Mouse (Mus musculus): Measurements from ENCODE around the gene Mapkbp1.
A peak's percentile ranks its signal among the peaks of the same experiment; 100 is the strongest.

Mapkbp1 gene

DNA sequence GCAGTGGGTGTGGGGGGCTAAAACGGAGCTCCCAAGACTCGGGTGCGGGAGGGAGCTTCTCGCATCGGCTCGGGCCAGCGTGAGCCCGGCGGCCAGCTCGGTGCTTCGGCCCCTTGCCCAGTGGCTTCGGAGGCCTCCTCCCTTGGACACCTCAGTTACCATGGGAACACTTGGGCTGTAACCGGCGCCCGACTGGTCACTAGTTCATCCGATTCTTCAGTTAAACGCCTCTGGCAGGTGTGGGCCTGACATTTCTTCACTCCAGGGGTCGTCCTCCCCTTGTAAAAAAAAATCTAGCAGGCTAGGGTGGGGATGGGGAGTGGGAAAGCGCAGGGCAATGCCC, at the start of gene Mapkbp1:
Gene Mapkbp1, plus strand, starts transcription at position 163 of the 343 bp plus-strand sequence.
- no peak for DNase-seq (ENCODE audit: low read depth, low spot score)

DNA sequence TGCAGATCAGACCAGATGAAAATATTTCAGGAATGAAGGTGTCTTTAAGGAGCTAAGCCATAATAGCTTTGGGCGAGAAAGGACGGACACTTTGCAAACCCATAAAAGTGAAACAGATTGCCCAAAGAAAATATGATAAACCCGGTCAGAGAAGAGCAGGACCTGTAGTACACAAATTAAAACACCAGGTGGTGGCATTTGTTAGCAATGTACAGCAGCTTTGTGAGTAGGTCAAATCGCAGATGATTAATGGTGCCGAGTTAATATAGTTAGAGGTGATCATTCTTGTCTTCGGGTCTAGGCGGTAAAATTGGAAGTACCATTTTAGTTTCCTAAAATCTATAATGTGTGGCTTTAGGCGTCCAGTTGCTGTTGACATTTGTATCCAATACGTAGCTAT, 1.9 kb upstream of the Mapkbp1 start:
- peak; percentile 78 for DNase-seq (ENCODE audit: low read depth, low spot score)

DNA sequence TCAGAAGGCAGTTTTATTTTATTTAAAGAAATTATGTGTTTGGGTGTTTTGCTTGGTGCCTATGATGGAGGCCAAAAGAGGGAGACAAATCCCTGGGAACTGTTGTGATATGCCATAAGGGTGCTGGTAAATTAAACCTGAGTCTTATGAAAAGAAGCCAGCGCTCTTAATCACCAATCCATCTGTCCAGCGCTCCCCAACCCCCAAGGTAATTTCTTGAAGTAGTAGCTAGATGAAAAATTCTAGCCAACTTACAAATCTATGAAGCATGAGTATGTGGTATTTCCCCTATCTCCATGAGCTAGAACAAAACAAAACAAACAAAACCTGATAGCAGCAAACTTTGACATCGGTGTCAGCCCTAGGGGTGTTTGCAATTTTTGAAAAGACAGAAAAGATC, 1.2 kb upstream of the Mapkbp1 start:
- DNase-seq (ENCODE audit: low read depth, low spot score) = no peak

GRCm38 (mm10) chr2:119971837-119972536, 512 bp upstream of the Mapkbp1 start:
- DNase-seq (ENCODE audit: low read depth, low spot score) = peak; percentile 96

DNA sequence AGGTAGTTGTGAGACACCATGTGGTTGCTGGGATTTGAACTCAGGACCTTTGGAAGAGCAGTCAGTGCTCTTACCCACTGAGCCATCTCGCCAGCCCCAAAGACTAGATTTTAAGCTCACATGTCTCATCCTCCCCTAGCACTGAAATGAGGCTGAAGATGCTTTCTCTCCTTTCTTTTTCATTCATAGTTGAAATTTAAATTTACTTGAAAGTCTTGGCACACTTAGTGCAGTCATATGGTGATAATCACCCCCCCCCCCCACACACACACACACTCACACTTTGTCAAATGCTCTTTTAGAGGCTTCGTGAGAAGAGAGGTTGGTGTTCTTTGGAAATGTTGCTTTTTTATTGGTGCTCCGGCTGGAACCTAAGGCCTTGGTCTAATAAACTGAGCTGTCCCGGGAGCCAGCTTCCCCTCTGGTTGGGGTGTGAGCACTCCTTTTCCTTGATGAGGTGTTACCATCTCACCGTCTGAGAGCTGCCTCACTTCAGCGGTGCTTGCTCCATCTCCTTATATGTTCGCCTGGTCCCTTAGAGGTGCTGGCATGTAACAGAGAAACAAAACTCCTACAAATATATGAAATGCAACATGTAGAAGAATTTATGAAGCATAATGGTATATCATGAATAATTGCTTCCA, 8.0 kb downstream of the Mapkbp1 start:
- no peak for DNase-seq (ENCODE audit: low read depth, low spot score)

DNA sequence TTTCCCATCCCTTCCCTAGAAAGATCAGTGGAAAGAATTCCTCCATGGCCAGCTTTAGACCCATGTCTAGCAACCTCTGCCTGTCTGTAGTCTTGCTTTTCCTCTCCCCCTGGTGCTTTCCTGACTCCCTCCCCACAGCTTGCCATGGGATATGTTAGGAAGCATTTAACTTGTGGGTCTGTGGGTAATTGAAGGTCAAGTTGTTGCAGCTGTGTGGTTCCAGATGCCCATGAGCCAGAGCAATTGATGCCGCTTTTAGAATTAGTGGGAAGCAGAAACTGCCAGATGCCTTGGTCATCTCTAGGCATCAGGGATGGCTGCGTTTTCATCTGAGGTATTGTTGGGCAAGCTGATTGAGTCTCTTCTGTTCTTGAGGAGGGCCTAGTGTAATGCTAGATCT, 9.1 kb downstream of the Mapkbp1 start:
- no peak for DNase-seq (ENCODE audit: low read depth, low spot score)

GRCm38 (mm10) chr2:119985871-119986270, 13.4 kb downstream of the Mapkbp1 start:
- DNase-seq (ENCODE audit: low read depth, low spot score) = no peak

DNA sequence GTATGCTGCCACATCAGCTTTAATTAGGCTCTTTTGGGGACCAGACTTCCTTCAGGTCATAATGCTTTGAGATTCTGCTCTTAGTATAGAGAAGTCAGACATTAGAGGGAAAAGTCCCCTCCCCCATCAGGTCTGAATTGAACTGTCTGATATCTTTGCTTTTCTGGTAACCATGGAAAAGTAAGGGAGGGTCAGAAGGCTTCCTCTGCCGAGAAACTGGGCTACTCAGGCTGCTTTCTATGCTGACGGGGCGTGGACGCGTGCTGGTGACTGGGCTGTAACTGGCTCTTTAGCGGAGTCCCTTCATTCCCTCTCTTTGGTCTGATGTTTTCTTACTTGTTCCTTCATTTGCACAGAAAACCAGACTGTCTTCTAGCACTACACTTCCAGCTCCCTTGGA, 13.9 kb downstream of the Mapkbp1 start:
- DNase-seq (ENCODE audit: low read depth, low spot score) = no peak

DNA sequence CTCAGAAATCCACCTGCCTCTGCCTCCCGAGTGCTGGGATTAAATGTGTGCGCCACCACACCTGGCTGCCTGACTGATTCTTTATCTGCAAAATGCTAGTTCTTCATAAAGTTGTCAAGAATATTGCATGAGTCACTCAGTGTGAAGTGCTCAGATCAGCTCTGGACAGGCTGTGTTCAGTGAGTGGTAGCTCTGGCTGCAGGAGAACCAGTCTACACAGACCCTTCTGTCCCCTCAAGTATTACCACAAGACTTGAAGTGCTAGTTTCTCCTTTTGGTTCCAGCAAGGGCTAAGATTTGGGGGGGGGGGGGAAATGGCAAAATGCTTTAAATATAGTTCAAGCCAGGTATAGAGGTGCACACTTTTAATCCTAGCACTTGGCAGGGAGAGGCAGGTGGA, 14.9 kb downstream of the Mapkbp1 start:
- no peak for DNase-seq (ENCODE audit: low read depth, low spot score)

GRCm38 (mm10) chr2:119988952-119989351, 16.5 kb downstream of the Mapkbp1 start:
- no peak for DNase-seq (ENCODE audit: low read depth, low spot score)

DNA sequence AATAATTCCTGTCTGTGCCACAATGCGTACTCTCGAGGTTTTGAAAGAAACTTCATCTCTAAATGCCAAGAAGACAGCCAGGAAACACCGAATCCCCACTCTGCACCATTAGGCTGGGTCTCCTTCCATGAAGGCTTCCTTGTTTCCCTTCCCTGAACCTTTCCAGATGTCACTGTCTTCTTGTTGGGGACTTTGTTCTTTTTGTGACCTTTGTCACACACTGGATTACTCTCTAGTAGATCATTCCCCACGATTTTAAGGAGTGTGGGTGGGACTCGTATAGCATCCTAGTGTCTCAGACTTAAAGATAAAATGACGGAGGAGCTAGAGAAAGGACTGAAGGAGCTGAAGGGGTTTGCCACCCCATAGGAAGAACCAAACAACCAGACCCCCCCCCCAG, 18.4 kb downstream of the Mapkbp1 start:
- no peak for DNase-seq (ENCODE audit: low read depth, low spot score)

DNA sequence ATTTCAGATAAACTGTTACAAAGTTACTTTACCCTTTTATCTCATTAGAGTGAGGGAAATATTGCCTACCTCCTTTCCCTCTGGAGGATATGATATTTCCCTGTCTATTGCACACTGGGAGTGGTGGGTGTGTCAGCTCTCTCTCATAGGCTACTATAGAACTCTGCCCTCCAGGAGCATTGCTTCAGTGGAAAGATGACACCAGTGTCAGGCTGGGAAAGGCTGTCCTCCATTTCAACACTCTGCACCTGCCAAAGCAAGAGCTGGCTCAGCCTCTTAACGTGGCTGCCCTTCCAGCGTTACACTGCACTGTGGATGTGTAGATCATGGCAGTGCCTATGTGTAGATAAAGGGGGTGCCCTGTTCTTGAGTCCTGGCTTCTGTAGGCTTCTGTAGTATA, 19.9 kb downstream of the Mapkbp1 start:
- no peak for DNase-seq (ENCODE audit: low read depth, low spot score)

- no peak for DNase-seq (ENCODE audit: low read depth, low spot score)
Measured at GRCm38 (mm10) chr2:119993515-119993914, 21.0 kb downstream of the Mapkbp1 start.

- no peak for DNase-seq (ENCODE audit: low read depth, low spot score)
Measured at GRCm38 (mm10) chr2:119994839-119995238, 22.3 kb downstream of the Mapkbp1 start.

GRCm38 (mm10) chr2:119995391-119996281, 23.1 kb downstream of the Mapkbp1 start:
- no peak for DNase-seq (ENCODE audit: low read depth, low spot score)

- DNase-seq (ENCODE audit: low read depth, low spot score) = no peak
Measured at GRCm38 (mm10) chr2:119997354-119997753, 24.9 kb downstream of the Mapkbp1 start.

DNA sequence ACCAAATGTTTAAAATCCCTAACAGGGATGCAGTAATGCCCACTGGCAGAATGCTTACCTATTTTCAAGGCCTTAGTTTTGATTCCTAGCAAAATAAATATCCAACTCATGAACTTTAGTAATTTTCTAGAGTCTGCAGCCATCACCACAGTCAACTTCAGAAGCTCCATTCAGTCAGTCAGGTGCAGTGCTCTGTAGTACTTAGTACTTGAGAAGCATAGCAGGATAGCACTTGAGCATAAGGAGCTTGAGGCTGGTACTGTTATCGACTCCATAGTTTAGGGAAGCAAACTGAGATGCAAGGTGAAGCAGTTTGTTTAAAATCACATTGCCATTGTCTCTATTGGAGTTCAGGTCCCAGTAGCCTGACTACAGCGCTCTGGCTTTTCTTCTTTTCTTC, 27.2 kb downstream of the Mapkbp1 start:
- no peak for DNase-seq (ENCODE audit: low read depth, low spot score)

DNA sequence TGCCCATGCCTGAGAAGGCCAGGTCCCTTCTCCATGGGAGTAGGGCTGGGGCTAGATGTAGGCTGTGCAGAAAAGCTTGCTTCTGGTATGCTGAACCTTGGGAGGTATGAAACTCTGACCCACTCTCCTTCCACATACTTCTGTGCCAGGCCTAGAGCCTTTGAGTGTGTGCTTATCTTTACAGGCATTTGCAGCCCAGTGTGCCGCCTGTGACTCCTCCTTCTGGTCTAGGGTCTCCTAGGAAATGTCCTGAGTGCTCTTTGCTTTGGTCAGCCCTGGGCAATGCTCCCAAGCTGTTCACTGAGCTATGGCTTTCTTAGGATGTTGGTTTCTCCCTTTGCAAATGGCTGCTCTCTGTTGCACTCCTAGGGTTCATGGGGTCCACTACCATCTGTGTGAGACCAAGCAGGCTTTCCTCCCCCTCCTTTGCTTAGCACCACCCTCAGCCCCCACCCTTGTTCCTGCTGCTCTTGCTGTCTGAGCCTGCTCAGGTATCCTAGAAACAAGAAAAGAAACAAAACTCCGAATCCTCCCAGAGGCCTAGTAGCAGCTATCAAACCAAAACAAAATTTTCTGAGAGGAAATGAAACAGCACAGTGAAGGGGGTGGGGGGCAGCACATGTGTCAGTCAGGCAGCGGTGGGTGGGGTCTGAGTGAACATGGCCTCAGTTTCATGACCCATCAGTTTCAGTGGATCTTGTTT, 28.5 kb downstream of the Mapkbp1 start:
- peak; percentile 61 for DNase-seq (ENCODE audit: low read depth, low spot score)

DNA sequence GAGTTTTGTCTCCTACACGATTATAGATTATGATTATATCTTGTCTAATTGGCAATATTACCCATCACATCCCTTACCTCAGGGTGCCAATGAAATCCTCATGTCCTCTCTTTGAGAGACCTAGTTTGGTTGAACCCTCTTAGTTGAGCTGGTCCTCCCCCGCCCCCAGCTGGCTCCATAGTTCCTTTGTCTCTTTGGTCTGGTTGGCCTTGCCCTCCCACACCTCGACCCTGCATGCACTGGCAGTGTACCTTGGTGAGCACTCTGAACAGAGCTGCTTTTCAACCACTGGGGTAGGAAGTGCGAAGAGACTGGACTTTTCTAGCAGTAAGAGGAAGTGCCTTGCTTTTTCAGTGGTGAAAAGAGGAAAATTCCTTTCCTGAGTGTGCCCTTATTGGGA, 29.5 kb downstream of the Mapkbp1 start:
- DNase-seq (ENCODE audit: low read depth, low spot score) = no peak

GRCm38 (mm10) chr2:120003970-120004369, 31.5 kb downstream of the Mapkbp1 start:
- no peak for DNase-seq (ENCODE audit: low read depth, low spot score)

- no peak for DNase-seq (ENCODE audit: low read depth, low spot score)
Measured at GRCm38 (mm10) chr2:120006696-120007095, 34.2 kb downstream of the Mapkbp1 start.

- no peak for DNase-seq (ENCODE audit: low read depth, low spot score)
Measured at GRCm38 (mm10) chr2:120007680-120008210, 35.2 kb downstream of the Mapkbp1 start.

All from A20 (cell line).